In genomic region chr2:30722263-30723050, GRCm38 (mm10) we compare ENCODE assay signal across 7 mouse cellular contexts.
DNase-seq lines count a peak whose midpoint lies in the region; ATAC-seq and TF ChIP-seq lines count a peak whose summit lies in the region.

No protein-coding gene starts in this region.

- H3K9ac ChIP-seq in lung, embryonic 16.5 days (ENCODE audit: low read length), result peak overlapping the region; percentile 61
- H3K9ac ChIP-seq in forebrain, embryonic 11.5 days (ENCODE audit: low read length), result peak overlapping the region; percentile 67
- peak overlapping the region; percentile 32 for H3K9ac ChIP-seq in kidney, embryonic 15.5 days

- H3K27me3 ChIP-seq in lung, embryonic 16.5 days (ENCODE audit: control insufficient read depth, insufficient read depth, low read depth, low read length), result no peaks in the 10 kb centered on the region
- H3K27me3 ChIP-seq in forebrain, embryonic 11.5 days (ENCODE audit: control insufficient read depth, insufficient read depth, low read length), result no peaks in the 10 kb centered on the region
- no peaks in the 10 kb centered on the region for H3K27me3 ChIP-seq in kidney, embryonic 15.5 days

- H3K4me3 ChIP-seq in lung, embryonic 16.5 days (ENCODE audit: low read length), result no peak overlapping the region
- no peak overlapping the region for H3K4me3 ChIP-seq in forebrain, embryonic 11.5 days (ENCODE audit: low read depth, low read length)
- no peak overlapping the region for H3K4me3 ChIP-seq in kidney, embryonic 15.5 days (replicated peaks)
- no peak overlapping the region for H3K4me3 ChIP-seq in olfactory bulb, adult 2 months (ENCODE audit: insufficient read depth, low read depth, low read length)

- H3K27ac ChIP-seq in lung, embryonic 16.5 days (ENCODE audit: low read length), result peak overlapping the region; percentile 99
- H3K27ac ChIP-seq in forebrain, embryonic 11.5 days (ENCODE audit: low read depth, low read length), result peak overlapping the region; percentile 100
- H3K27ac ChIP-seq in kidney, embryonic 15.5 days, result peak overlapping the region; percentile 99
- H3K27ac ChIP-seq in olfactory bulb, adult 2 months (ENCODE audit: insufficient read depth, low read depth, low read length), result peak overlapping the region; percentile 100

- H3K36me3 ChIP-seq in lung, embryonic 16.5 days (ENCODE audit: control insufficient read depth, insufficient read depth, low read length), result no peaks in the 10 kb centered on the region
- no peaks in the 10 kb centered on the region for H3K36me3 ChIP-seq in forebrain, embryonic 11.5 days (ENCODE audit: control insufficient read depth, insufficient read depth, low read length)
- no peaks in the 10 kb centered on the region for H3K36me3 ChIP-seq in kidney, embryonic 15.5 days

- H3K4me2 ChIP-seq in lung, embryonic 16.5 days (ENCODE audit: low read depth, low read length), result no peak overlapping the region
- H3K4me2 ChIP-seq in forebrain, embryonic 11.5 days (ENCODE audit: low read depth, low read length, severe bottlenecking), result peak overlapping the region; percentile 20
- H3K4me2 ChIP-seq in kidney, embryonic 15.5 days, result peak overlapping the region; percentile 2; the same call in 1 of the 2 replicates

- H3K4me1 ChIP-seq in lung, embryonic 16.5 days (replicated peaks; ENCODE audit: control insufficient read depth, insufficient read depth, low read length), result peaks cover 75% of the 10 kb centered on the region
- peaks cover 86% of the 10 kb centered on the region for H3K4me1 ChIP-seq in forebrain, embryonic 11.5 days (replicated peaks; ENCODE audit: control insufficient read depth, insufficient read depth, low read length)
- H3K4me1 ChIP-seq in kidney, embryonic 15.5 days, result peaks cover 84% of the 10 kb centered on the region
- H3K4me1 ChIP-seq in olfactory bulb, adult 2 months (ENCODE audit: control insufficient read depth, insufficient read depth, low read length), result peaks cover 84% of the 10 kb centered on the region

- no peak for TF ChIP-seq CTCF in olfactory bulb, adult 2 months (IDR thresholded peaks at IDR 0.05; ENCODE audit: insufficient read depth, low read depth, low read length)

- H3K9me3 ChIP-seq in lung, embryonic 16.5 days (ENCODE audit: control insufficient read depth, low read length), result no peaks in the 10 kb centered on the region
- H3K9me3 ChIP-seq in forebrain, embryonic 11.5 days (ENCODE audit: control insufficient read depth, low read length), result no peaks in the 10 kb centered on the region
- no peaks in the 10 kb centered on the region for H3K9me3 ChIP-seq in kidney, embryonic 15.5 days (replicated peaks)

- DNase-seq in lung, adult 18-20 months, result no peak
- DNase-seq in forebrain, embryonic 11.5 days (ENCODE audit: low spot score), result no peak
- DNase-seq in gastrocnemius, postnatal 4 days (ENCODE audit: low spot score in 2 of 2), result no peak
- no peak for DNase-seq in lung, postnatal 36 days

- no peak for ATAC-seq in lung, embryonic 16.5 days (ENCODE audit: low read depth)
- no peak for ATAC-seq in forebrain, embryonic 11.5 days (replicated peaks; ENCODE audit: low FRiP score)
- no peak for ATAC-seq in kidney, embryonic 15.5 days (replicated peaks; ENCODE audit: low FRiP score)

- 42% methylated on average over 7 of the region's 7 CpGs for WGBS in lung, embryonic 16.5 days
- WGBS in forebrain, embryonic 11.5 days, result 6% methylated on average over 7 of the region's 7 CpGs
- WGBS in kidney, embryonic 15.5 days, result 36% methylated on average over 7 of the region's 7 CpGs
- WGBS in olfactory bulb, adult 2 months, result 22% methylated on average over 7 of the region's 7 CpGs

- TF ChIP-seq POLR2A in olfactory bulb, adult 2 months (IDR thresholded peaks at IDR 0.05; ENCODE audit: insufficient read depth, low read depth, low read length), result no peak
